Mouse (Mus musculus) right cerebral cortex, postnatal 4 days (tissue): ENCODE measurements around the gene Zswim1.

Source experiments
- DNase-seq: peaks from one replicate; pipeline ENCODE4 v3.0.0-alpha.2; 2022

Zswim1 gene

DNA sequence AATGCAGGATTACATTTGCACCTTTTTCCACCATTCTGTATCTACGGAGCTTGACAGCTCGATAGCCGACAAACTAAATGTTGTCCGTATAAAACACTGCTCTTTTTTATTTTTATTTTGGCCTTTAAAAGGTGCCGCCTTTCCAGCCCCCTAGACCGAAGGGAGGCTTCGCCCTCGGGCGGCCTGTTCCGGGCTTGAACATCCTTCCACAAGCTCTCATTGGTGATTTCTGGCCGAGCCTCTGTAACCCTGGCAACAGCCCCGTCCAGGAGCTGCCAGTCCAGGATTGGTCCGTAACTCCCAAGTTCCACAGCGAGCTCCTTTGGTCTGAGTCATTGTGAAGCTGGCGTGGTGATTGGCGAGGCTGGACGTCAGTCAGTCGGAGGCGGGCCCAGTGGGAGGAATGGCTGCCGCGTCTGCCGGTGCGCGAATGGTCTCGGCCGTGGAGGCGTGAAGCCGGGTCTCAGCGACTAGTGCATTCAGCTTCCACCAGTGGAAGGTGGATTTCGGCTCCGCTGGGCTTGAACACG lies at the start of gene Zswim1:
Gene Zswim1, plus strand, starts transcription at position 51 of the 530 bp plus-strand sequence.
- peak; percentile 100 for DNase-seq

DNA sequence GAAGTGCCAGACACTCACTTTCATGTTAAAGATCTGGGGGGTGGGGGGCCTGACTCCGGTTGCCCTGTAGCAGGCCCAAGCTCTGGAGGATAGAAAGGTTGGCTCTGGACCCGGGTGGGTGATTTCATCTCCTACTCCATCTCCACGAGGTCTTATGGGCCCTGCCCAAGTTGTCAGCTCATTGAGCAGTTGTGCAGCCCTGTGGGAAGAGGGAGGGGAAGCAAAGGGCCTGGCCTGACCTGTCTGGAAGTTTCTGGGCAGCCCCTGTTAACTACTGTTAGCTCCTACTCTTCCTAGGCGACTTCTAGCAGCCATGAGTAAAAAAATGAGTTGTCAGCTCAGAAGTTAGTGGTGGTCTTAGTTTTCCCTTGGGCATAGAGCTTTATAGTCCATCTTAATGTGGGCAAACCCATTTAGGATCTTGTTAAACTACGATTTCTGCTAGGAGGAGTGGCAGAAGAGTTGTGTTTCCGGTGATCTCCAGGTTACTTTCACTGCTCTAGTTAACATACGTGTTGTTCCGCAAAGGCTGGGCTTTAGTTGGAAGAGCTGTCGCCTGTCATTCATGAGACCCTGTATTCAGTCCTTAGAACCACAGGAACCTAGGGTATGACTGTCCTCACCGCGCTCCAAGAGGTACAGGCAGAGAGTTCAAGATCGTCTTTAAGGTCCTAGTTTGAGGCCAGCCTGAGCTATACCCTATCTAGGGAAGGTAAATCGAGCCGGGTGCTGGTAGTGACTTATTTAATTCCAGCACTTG lies 49.1 kb upstream of the Zswim1 start:
- DNase-seq, result no peak

GRCm38 (mm10) chr2:164773989-164774364 lies 48.5 kb upstream of the Zswim1 start:
- DNase-seq, result no peak

DNA sequence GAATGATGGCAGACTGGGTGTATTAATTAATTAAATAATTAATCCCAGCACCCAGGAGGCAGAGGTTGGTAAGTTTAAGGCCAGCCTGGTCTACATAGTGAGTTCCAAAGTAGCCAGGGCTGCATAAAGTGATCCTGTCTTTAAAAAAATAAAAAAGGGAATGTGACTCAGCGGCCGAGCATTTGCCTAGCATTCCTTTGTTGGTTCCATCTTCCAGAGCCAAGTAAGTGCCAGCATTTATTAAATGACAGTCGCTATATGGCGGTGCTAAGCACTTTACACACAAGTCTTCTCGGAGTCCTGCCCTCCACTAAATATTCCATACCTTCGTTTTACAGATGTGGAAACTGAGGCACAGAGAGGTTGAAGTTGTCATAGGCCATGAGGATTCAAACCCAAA lies 46.4 kb upstream of the Zswim1 start:
- no peak for DNase-seq

DNA sequence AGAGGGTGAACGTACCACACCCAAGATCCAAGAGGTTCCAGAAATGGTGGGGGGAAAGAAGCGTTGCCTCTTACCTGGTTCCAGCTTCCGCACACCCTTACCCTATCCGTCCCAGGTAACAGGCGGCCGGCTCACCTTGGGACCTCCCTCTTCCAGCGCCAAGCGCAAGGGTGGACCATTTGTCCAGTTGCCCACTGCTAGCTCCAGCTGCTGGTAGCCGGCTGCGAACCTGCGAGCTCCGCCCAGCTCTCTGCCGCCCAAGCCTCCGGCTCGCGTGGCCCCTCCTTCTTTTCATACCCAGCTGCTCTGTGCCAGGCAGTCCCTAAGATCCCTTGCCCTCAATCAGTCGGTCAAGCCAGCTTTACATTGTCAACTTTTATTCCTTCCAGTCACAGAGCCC lies 45.7 kb upstream of the Zswim1 start:
- DNase-seq, result no peak

DNA sequence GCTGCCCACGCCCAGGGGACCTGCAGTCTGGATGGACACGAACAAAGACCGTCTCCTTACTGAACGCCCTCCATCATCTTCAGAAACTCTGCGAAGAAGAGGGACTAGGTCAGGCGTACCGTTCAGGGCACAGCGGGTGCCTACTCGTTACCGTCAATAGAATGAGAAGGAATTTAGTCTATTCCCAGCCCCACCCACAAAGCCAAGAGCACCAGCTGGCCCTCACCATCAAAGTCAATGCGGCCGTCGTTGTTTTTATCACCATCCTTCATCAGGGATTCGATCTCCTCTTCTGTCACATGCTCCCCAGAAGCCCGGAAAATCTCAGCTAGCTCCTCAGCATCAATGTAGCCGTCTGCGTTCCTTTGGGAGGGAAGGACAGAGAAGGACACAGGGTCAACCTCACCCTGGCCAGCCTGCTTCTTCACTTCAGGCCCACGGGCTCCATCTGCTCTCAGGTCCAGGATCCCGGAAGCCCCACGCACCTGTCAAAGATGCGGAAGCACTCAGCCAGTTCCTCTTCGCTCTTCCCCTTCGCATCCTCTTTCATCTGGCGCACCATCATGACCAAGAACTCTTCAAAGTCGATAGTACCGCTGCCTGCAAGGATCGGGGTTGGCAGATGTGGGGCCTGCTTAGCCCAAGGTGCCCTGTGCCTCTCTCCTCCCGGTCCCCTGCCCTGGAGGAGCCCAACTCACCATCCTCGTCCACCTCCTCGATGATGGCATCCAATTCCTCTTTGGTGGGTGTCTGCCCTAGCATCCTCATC lies 45.1 kb upstream of the Zswim1 start:
- DNase-seq, result no peak

- no peak for DNase-seq
These were observed 44.5 kb upstream of the Zswim1 start for GRCm38 (mm10) chr2:164778015-164778287.

DNA sequence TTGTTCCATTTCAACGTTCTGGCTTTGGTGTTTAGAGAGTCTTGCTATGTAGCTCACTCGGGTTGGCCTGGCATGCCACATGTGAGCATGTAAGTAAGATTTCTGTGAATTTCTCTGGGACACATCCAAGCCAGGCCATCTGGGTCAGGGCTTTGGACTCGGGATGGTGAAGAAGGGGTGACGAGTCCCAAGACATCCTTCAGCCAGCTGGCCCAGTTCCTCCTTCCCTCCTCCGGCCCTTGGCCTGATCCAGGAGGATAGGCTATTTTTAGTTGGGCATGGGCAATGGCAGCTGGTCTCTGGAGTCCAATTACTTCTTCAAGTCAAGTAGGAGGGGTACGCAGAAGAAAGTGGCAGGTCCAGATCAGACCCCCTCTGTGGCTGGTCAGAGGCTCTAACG lies 43.7 kb upstream of the Zswim1 start:
- DNase-seq, result no peak

DNA sequence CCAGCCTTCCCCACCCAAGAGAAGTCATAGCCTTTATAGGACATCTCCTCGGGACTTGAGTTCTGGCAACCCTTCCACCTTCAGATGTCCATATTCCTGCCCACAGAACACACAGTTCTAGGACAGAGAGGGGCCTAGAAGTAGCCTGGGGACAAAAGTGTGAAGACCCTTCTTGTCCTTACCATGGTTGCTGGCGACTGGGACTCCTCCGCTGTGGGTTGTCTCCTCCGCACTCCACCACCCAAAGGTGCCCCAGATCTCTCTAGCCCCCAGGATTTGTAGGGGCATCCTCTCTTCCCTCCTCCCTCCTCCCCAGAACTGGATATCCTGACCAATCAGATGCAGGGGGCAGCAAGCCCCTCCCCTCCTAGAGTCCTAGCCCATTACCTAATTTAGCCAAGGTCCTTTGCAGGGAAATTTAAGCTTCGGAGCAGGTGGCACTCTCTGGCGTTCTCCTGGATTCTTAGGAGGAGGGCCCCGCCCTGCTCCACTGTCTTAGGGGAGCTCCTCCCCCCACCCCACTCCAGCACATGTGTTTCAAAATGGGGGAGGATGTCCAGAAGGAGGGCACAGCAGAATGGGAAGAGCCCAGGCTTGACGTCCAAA lies 42.9 kb upstream of the Zswim1 start, which contains the start of gene Tnnc2:
Gene Tnnc2, minus strand, starts transcription at position 487 of the 606 bp plus-strand sequence.
- no peak for DNase-seq

- DNase-seq, result no peak
These were observed 40.6 kb upstream of the Zswim1 start for GRCm38 (mm10) chr2:164781876-164782275.

DNA sequence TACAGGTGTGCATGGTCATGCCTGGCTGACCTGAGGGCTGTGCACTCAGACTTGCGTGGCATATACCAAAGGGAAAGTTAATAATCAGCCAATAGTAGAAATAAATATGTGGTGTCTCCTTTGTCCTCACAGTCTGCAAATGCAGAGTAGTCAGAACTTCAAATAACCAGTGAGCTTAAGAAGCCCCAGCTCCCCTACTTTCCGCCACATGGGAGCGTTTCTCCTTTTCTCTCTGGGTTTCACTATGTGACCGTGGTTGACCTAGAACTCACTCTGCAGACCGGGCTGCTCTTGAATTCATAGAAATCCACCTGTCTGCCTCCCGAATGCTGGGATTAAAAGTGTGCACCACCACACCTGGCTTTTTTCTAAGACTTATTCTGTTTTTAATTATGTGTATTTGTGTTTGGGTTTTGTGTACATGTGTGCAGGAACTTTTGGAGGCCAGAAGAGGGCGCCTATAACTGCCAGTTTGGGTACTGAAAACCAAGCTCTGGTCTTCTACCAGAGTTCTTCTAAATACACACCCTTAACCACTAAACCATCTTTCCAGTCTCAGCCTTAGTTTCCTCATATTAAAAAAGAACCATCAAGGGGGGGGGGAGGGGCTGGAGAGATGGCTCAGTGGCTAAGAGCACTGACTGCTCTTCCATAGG lies 38.4 kb upstream of the Zswim1 start:
- DNase-seq, result no peak

GRCm38 (mm10) chr2:164784869-164785420 lies 37.5 kb upstream of the Zswim1 start:
- no peak for DNase-seq

DNA sequence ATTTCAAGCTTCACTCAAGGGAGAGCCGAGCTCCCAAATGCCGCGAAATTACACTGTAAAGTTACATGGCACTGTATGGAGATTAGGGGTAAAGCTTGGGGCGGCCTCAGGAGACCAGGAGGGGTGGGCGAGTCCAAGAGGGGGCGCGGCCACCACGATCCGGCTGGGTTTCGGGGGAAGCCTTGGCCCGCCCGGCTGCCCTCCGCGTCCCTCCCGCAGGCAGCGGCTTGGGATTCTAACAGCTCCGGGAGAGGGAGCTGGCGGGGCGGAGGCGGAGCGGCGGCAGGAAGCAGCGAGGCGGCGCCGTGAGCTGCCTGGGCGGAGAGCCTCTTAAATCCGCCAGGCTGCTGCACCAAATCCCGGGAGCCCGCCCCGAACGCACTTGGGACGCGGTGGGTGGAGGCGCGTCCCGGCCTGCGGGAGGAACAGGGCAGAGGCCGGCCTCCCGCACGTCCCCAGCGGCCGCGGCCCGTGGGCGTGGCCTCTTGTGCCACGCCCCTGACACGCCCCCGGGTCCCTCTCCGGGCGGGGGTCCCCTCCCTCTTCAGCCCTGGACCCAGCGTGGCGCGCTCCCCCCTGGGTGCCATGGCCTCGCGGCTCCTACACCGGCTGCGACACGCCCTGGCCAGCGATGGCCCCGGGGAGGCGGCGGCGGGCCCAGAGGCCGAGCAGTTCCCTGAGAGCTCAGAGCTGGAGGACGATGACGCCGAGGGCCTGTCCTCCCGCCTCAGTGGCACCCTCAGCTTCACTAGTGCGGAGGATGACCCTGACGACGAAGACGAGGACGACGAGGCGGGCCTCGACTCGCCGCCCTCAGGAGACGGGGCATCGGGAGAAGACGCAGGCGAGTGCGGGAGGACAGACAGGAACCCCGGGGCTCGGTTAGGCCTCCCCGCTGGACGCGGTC lies 36.8 kb upstream of the Zswim1 start, which contains the start of gene Snx21:
Gene Snx21, plus strand, starts transcription at position 343 of the 907 bp plus-strand sequence.
- peak; percentile 77 for DNase-seq

DNA sequence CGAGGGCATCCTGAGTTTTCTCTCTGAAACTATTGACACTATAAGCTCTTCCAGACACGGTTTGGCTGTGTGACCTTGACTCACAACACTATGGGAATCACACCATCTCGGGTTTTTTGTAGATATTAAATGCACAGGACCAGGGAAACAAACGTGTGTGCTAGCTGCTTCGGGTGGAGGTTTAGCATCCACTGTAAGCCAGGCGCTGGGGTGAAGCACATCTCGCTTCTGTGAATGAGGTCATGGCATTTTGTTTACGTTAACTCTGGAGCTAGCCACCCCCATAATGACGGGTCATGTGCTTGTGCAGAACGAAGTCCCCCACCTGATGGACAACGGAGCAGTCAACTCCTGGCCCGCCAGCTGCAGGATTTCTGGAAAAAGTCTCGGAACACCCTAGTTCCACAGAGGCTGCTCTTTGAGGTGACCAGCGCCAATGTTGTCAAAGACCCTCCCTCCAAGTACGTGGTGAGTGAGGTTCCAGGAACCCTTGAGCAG lies 36.0 kb upstream of the Zswim1 start:
- DNase-seq, result no peak

GRCm38 (mm10) chr2:164787032-164787431 lies 35.5 kb upstream of the Zswim1 start:
- DNase-seq, result no peak

DNA sequence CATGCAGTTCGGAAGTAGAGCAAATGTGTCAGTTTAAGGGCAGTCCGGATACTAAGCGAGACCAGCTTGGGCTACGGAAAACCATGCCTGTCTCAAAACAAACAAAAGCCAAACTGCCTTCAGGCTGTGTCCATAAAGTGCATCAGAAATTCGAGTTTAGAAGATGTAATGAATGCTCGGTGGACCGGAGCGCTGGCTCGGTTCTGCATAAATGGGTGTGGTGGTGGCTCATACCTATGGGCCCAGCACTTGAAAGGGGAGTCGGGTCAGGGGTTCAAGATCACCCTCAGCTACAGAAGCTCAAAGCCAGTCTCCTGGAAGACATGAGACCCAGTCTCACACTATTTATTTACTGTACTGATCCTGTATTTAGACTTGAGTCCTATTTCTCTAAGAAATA lies 34.7 kb upstream of the Zswim1 start:
- DNase-seq, result no peak

- DNase-seq, result no peak
These were observed 34.1 kb upstream of the Zswim1 start for GRCm38 (mm10) chr2:164788411-164788810.

DNA sequence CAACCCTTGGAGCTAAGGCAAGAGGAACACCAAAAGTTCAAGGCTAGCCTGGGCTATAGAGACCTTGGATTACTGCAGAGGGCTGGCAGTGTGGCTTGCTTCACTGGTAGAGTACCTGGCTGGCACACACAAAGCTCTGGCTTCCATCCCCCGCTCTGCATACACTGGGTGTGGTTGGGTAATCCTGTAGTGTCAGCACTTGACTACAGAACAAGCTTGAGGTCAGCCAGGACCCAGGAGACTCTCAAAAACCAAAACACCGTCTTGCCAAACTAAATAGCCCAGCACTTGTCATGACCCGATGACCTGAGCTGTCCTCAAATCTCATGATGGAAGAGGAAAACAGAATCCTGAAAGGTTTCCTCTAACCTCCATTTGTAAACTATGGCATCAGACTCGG lies 32.0 kb upstream of the Zswim1 start:
- DNase-seq, result no peak

DNA sequence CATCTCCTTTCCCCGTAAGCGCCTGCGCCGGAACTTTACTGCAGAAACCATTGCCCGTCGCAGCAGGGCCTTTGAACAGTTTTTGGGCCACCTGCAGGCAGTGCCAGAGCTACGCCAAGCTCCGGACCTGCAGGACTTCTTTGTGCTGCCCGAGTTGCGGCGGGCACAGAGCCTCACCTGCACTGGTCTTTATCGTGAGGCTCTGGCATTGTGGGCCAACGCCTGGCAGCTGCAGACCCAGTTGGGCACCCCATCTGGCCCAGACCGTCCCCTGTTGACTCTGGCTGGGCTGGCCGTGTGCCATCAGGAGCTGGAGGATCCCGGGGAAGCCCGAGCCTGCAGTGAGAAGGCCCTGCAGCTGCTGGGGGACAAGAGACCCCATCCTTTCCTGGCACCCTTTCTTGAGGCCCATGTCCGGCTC lies 30.6 kb upstream of the Zswim1 start:
- DNase-seq, result peak; percentile 30

GRCm38 (mm10) chr2:164792400-164793190 lies 29.9 kb upstream of the Zswim1 start:
- DNase-seq, result no peak

- DNase-seq, result peak; percentile 46
These were observed 29.2 kb upstream of the Zswim1 start for GRCm38 (mm10) chr2:164793236-164793635.
